Mouse (Mus musculus) erythroblast, embryonic 14.5 days (primary cell): ENCODE results near the gene Sephs1. TPM values are rescaled to one million over a fixed set of nuclear protein-coding genes. Genes with fewer than 3 reads are reported as not detected.

Experiments
- H3K27me3 ChIP-seq: 2 replicates; pipeline ENCODE4 v1.6.1; 2012; ENCODE audit warnings: inconsistent platforms; ENCODE audit not compliant: control insufficient read depth
- H3K36me3 ChIP-seq: 2 replicates; pipeline ENCODE4 v1.6.1; 2012; ENCODE audit warnings: mild to moderate bottlenecking, inconsistent platforms; ENCODE audit not compliant: control insufficient read depth
- H3K4me1 ChIP-seq: 2 replicates; pipeline ENCODE4 v1.6.1; 2012; ENCODE audit warnings: inconsistent platforms; ENCODE audit not compliant: control insufficient read depth
- H3K4me3 ChIP-seq: replicated peaks from 2 replicates; pipeline ENCODE3; 2012; ENCODE audit warnings: moderate library complexity, mild to moderate bottlenecking, inconsistent platforms
- H3K9me3 ChIP-seq: 2 replicates; pipeline ENCODE4 v1.6.1; 2012; ENCODE audit warnings: low read length, inconsistent platforms, mixed read lengths; ENCODE audit not compliant: control insufficient read depth
- GATA1 ChIP-seq: IDR thresholded peaks from 2 replicates; pipeline ENCODE4 v1.6.1; 2012; ENCODE audit warnings: low read length, inconsistent platforms, mixed read lengths
- TAL1 ChIP-seq: IDR thresholded peaks from 3 replicates; pipeline ENCODE4 v1.6.1; 2012; ENCODE audit warnings: low read length, inconsistent platforms, mixed read lengths
- polyA plus RNA-seq: library from polyadenylated mRNA; stranded (reverse); fragments of >175 nt; gene quantifications from 2 replicates; pipeline ENCODE4 v1.2.3, GENCODE M21; 2012

Sephs1 gene
- polyA plus RNA-seq, result 0.55 and 0.81 TPM in 2 replicates

DNA sequence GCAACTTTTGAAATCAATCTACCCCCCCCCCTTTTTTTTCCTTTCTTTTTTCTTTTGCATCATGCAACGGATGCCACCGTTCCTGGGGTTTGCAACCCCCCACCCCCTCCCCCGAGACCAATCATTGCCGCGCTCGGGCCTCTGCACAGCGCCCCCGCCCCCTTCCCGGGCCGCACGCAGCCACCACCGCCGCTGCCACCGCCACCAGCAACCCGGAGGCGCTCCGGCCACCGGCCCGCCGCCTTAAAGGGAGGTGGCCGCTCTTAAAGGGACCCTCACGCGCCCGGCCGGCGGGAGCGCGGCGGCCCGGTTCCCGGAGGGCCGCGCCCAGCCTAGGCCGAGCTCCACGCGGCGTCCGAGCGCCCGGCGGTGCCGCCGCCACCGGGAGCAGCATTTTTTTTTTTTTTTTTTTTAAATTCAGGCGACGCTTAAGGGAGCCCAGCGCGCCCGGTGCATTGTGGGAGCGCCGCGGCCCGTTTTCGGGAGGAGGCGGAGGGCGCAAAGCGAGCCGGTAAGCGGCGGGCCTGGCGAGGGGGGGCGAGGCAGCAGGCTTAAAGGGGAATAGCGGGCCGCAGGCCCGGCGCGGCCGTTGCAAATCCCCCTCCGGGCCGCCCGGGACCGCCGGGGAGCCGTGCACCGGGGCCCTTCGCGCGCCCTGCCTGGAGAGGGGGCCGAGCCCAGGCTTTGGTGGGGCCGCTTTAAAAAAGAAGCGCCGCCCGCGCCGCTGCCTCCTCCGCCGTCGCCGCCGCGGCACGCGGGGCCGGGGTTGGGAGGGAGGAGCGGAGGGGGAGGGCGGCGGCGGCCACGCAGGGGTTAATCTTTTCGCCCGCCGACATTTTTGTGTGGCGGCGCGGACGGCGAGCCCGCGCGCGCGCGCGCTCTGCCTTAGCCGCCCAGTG, at the start of gene Sephs1:
Gene Sephs1 (plus strand): TSS at position 215 of the 899 bp plus-strand sequence.
- peak within 1 kb of the TSS; percentile 92 for H3K4me3 ChIP-seq
- TF ChIP-seq TAL1 (no peak), GATA1 (no peak)

DNA sequence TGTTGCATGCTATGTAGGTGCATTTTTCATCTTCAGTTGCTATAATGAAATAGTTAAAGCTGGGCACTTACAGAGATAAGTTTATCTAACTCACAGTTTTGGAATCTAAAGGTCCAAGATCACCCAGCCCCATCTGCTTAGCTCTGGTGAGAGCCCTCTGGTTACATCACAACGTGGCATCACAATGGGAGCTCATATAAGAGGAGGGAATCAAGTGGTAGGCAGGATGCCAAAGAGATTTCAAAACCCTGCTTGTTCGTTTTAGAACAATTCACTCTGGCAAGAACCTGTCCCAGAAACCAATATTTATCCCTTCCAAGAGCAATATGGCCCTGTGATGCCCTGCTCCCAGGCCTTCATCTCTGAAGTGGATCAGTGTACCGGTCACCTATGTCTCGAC, 49.2 kb upstream of the Sephs1 start:
- H3K36me3 ChIP-seq, result peaks cover 3% of the 10 kb centered on the region
- no peaks in the 10 kb centered on the region for H3K27me3 ChIP-seq
- H3K4me1 ChIP-seq, result peaks cover 6% of the 10 kb centered on the region
- TF ChIP-seq GATA1 (no peak), TAL1 (no peak)
- H3K9me3 ChIP-seq, result no peaks in the 10 kb centered on the region
- H3K4me3 ChIP-seq, result no peak overlapping the region

More for the DNA sequence above, at the start of gene Sephs1:
- Histone ChIP-seq H3K27me3 (peaks cover 35% of the 10 kb centered on the region), H3K36me3 (peaks cover 23% of the 10 kb centered on the region), H3K4me1 (peaks cover 29% of the 10 kb centered on the region), H3K9me3 (no peaks in the 10 kb centered on the region)

GRCm38 (mm10) chr2:4849449-4849848, 31.9 kb upstream of the Sephs1 start:
- Histone ChIP-seq H3K4me1 (no peaks in the 10 kb centered on the region), H3K4me3 (no peak overlapping the region), H3K9me3 (no peaks in the 10 kb centered on the region), H3K27me3 (no peaks in the 10 kb centered on the region), H3K36me3 (no peaks in the 10 kb centered on the region)
- TF ChIP-seq TAL1, result no peak
- TF ChIP-seq GATA1, result no peak

GRCm38 (mm10) chr2:4857186-4857585, 24.2 kb upstream of the Sephs1 start:
- Histone ChIP-seq H3K36me3 (no peaks in the 10 kb centered on the region), H3K9me3 (no peaks in the 10 kb centered on the region), H3K4me3 (no peak overlapping the region), H3K4me1 (no peaks in the 10 kb centered on the region), H3K27me3 (no peaks in the 10 kb centered on the region)
- TF ChIP-seq GATA1 (no peak), TAL1 (no peak)

GRCm38 (mm10) chr2:4858161-4858560, 23.2 kb upstream of the Sephs1 start:
- TF ChIP-seq TAL1 (no peak), GATA1 (no peak)
- H3K36me3 ChIP-seq, result no peaks in the 10 kb centered on the region
- H3K27me3 ChIP-seq, result no peaks in the 10 kb centered on the region
- H3K9me3 ChIP-seq, result no peaks in the 10 kb centered on the region
- no peak overlapping the region for H3K4me3 ChIP-seq
- no peaks in the 10 kb centered on the region for H3K4me1 ChIP-seq

DNA sequence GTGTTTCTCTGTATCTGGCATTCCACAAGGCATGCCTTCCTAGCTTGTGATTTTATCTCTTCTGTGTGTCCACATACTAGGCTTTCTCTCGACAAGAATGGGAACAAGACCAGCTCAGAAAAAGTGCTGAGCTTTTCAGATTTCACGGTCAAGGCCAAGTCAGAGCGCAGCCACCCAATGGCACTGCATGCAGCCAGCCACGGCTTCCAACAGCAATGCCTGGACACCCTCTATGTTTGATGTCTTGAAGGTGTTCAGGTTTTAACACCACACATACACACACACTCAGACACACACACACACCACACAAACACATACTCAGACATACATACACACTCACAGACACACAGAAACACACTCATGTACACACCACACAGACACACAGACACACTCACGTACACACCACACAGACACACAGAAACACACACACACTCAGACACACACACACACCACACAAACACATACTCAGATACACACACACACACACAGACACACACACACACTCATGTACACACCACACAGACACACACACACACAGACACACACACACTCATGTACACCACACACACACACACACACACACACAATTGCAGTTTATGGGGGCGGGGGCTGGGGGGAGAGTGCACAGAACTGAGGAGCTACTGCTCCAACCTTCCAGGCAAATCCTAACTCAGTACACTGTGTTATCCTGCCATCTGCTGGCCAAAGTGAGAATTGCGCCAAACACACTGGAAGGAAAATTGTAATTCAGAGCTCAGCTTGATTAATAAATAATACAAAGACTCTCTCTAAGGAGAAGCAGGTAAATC, 17.2 kb upstream of the Sephs1 start:
- Histone ChIP-seq H3K27me3 (no peaks in the 10 kb centered on the region), H3K36me3 (no peaks in the 10 kb centered on the region), H3K4me3 (no peak overlapping the region), H3K9me3 (no peaks in the 10 kb centered on the region), H3K4me1 (no peaks in the 10 kb centered on the region)
- no peak for TF ChIP-seq TAL1
- no peak for TF ChIP-seq GATA1

DNA sequence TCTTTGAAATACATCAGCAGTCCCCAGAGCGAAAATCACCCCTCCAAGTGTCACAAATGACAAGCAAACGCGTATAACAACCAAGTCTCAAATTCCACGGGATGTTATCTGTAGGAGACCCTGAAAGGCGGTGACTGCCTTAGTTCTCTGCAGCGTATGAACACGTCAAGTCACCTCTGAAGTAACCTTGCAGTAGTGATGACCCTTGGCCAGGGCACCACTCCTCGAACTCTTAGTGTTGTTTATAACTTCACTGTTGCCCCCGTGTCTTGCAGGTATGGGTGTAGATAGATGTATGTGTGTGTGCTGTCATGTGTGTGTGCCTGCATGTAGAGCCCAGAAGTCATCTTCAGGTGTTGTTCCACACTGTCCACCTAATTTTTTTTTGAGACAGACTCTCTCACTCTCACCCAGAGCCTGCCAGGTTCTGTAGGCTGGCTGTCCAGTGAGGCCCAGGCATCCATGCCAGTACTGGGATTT, 16.5 kb upstream of the Sephs1 start:
- no peak overlapping the region for H3K4me3 ChIP-seq
- H3K9me3 ChIP-seq, result no peaks in the 10 kb centered on the region
- H3K36me3 ChIP-seq, result no peaks in the 10 kb centered on the region
- no peaks in the 10 kb centered on the region for H3K27me3 ChIP-seq
- TF ChIP-seq TAL1 (no peak), GATA1 (no peak)
- H3K4me1 ChIP-seq, result no peaks in the 10 kb centered on the region

- TF ChIP-seq TAL1, result no peak
- TF ChIP-seq GATA1, result no peak
- Histone ChIP-seq H3K4me3 (no peak overlapping the region), H3K9me3 (no peaks in the 10 kb centered on the region), H3K36me3 (no peaks in the 10 kb centered on the region), H3K4me1 (no peaks in the 10 kb centered on the region), H3K27me3 (peaks cover 2% of the 10 kb centered on the region)
Measured at GRCm38 (mm10) chr2:4868028-4868725, 13.2 kb upstream of the Sephs1 start.

- Histone ChIP-seq H3K4me1 (no peaks in the 10 kb centered on the region), H3K27me3 (peaks cover 12% of the 10 kb centered on the region), H3K4me3 (no peak overlapping the region), H3K36me3 (no peaks in the 10 kb centered on the region), H3K9me3 (no peaks in the 10 kb centered on the region)
- TF ChIP-seq GATA1 (no peak), TAL1 (no peak)
Measured at GRCm38 (mm10) chr2:4872740-4873139, 8.6 kb upstream of the Sephs1 start.
